Mouse (Mus musculus) liver, embryonic 14.5 days (tissue): ENCODE data around the gene Rbm19.

Experiments
- CTCF ChIP-seq: IDR thresholded peaks from 2 replicates; pipeline ENCODE4 v1.5.1; 2016; ENCODE audit warnings: antibody characterized with exemption, low read depth, control low read depth
- EP300 ChIP-seq: IDR thresholded peaks from 2 replicates; pipeline ENCODE4 v1.6.1; 2016; ENCODE audit warnings: antibody characterized with exemption, low read depth

GRCm38 (mm10) chr5:120155672-120156071 lies 39.4 kb downstream of the Rbm19 start:
- no peak for TF ChIP-seq CTCF
- TF ChIP-seq EP300, result no peak
